Mouse (Mus musculus): ENCODE measurements around the gene Fxyd7.

- TF ChIP-seq CTCF (IDR thresholded peaks at IDR 0.05; ENCODE audit: insufficient read depth, low read length) (no peak), POLR2A (IDR thresholded peaks at IDR 0.05; ENCODE audit: borderline replicate concordance, extremely low read depth, low read depth, low read length) (no peak)
Observed at GRCm38 (mm10) chr7:31067836-31068235, 16.6 kb upstream of the Fxyd7 start.
